Mouse (Mus musculus): Measurements from ENCODE around the gene Ypel2. TPM values are rescaled to one million over a fixed set of nuclear protein-coding genes. Genes with fewer than 3 reads are reported as not detected.

Gene Ypel2
- polyA plus RNA-seq, 1 experiment from 2014 or later, result 7.1 TPM

GRCm38 (mm10) chr11:87001217-87001616 is 7.7 kb upstream of the Ypel2 start:
- Histone ChIP-seq H3K4me3 (replicated peaks; ENCODE audit: low read length) (no peak overlapping the region), H3K9me3 (ENCODE audit: control insufficient read depth, low read length) (no peaks in the 10 kb centered on the region), H3K27me3 (replicated peaks; ENCODE audit: control insufficient read depth, insufficient read depth, low read length) (no peaks in the 10 kb centered on the region), H3K9ac (replicated peaks; ENCODE audit: low read depth, low read length) (no peak overlapping the region), H3K4me2 (ENCODE audit: low read length) (no peak overlapping the region), H3K36me3 (ENCODE audit: control insufficient read depth, insufficient read depth) (no peaks in the 10 kb centered on the region), H3K27ac (ENCODE audit: low read length) (no peak overlapping the region), H3K4me1 (replicated peaks; ENCODE audit: control insufficient read depth, insufficient read depth, low read length) (no peaks in the 10 kb centered on the region)
- ATAC-seq, result no peak
- 87% methylated on average over 8 of the region's 8 CpGs for WGBS

GRCm38 (mm10) chr11:86996266-86996665 is 2.8 kb upstream of the Ypel2 start:
- Histone ChIP-seq H3K4me1 (replicated peaks; ENCODE audit: control insufficient read depth, insufficient read depth, low read length) (peaks cover 27% of the 10 kb centered on the region), H3K9me3 (ENCODE audit: control insufficient read depth, low read length) (no peaks in the 10 kb centered on the region), H3K27ac (ENCODE audit: low read length) (no peak overlapping the region; the same call in 1 of the 2 replicates), H3K36me3 (ENCODE audit: control insufficient read depth, insufficient read depth) (no peaks in the 10 kb centered on the region), H3K4me2 (ENCODE audit: low read length) (no peak overlapping the region), H3K9ac (replicated peaks; ENCODE audit: low read depth, low read length) (no peak overlapping the region), H3K27me3 (replicated peaks; ENCODE audit: control insufficient read depth, insufficient read depth, low read length) (no peaks in the 10 kb centered on the region), H3K4me3 (replicated peaks; ENCODE audit: low read length) (no peak overlapping the region)
- WGBS, result 31% methylated on average over 2 of the region's 2 CpGs
- ATAC-seq, result no peak

GRCm38 (mm10) chr11:86995625-86996221 is 2.2 kb upstream of the Ypel2 start:
- Histone ChIP-seq H3K9ac (replicated peaks; ENCODE audit: low read depth, low read length) (0 out of 2 replicates have a peak overlapping the region, but pooled peaks have one; percentile 3), H3K27me3 (replicated peaks; ENCODE audit: control insufficient read depth, insufficient read depth, low read length) (no peaks in the 10 kb centered on the region), H3K4me1 (replicated peaks; ENCODE audit: control insufficient read depth, insufficient read depth, low read length) (peaks cover 30% of the 10 kb centered on the region), H3K27ac (ENCODE audit: low read length) (peak overlapping the region; percentile 56), H3K36me3 (ENCODE audit: control insufficient read depth, insufficient read depth) (no peaks in the 10 kb centered on the region), H3K4me3 (replicated peaks; ENCODE audit: low read length) (no peak overlapping the region), H3K9me3 (ENCODE audit: control insufficient read depth, low read length) (no peaks in the 10 kb centered on the region), H3K4me2 (ENCODE audit: low read length) (no peak overlapping the region)
- WGBS, result 24% methylated on average over 6 of the region's 6 CpGs
- ATAC-seq, result no peak

GRCm38 (mm10) chr11:86994791-86995624 is 1.5 kb upstream of the Ypel2 start:
- no peak overlapping the region for H3K9ac ChIP-seq (replicated peaks; ENCODE audit: low read depth, low read length)
- H3K4me1 ChIP-seq (replicated peaks; ENCODE audit: control insufficient read depth, insufficient read depth, low read length), result peaks cover 37% of the 10 kb centered on the region
- H3K36me3 ChIP-seq (ENCODE audit: control insufficient read depth, insufficient read depth), result no peaks in the 10 kb centered on the region
- no peaks in the 10 kb centered on the region for H3K9me3 ChIP-seq (ENCODE audit: control insufficient read depth, low read length)
- H3K4me3 ChIP-seq (replicated peaks; ENCODE audit: low read length), result no peak overlapping the region
- 53% methylated on average over 10 of the region's 10 CpGs for WGBS
- H3K4me2 ChIP-seq (ENCODE audit: low read length), result no peak overlapping the region
- no peak for ATAC-seq
- H3K27me3 ChIP-seq (replicated peaks; ENCODE audit: control insufficient read depth, insufficient read depth, low read length), result no peaks in the 10 kb centered on the region
- H3K27ac ChIP-seq (ENCODE audit: low read length), result no peak overlapping the region

GRCm38 (mm10) chr11:86994330-86994729 is 823 bp upstream of the Ypel2 start:
- H3K9me3 ChIP-seq (ENCODE audit: control insufficient read depth, low read length), result no peaks in the 10 kb centered on the region
- no peak for ATAC-seq

GRCm38 (mm10) chr11:86992461-86992988 is 982 bp downstream of the Ypel2 start:
- H3K27me3 ChIP-seq (replicated peaks; ENCODE audit: control insufficient read depth, insufficient read depth, low read length), result no peaks in the 10 kb centered on the region
- H3K36me3 ChIP-seq (ENCODE audit: control insufficient read depth, insufficient read depth), result no peaks in the 10 kb centered on the region
- H3K4me2 ChIP-seq (ENCODE audit: low read length), result peak overlapping the region; percentile 88
- no peaks in the 10 kb centered on the region for H3K9me3 ChIP-seq (ENCODE audit: control insufficient read depth, low read length)
- peak overlapping the region; percentile 89 for H3K9ac ChIP-seq (replicated peaks; ENCODE audit: low read depth, low read length)
- 1% methylated on average over 13 of the region's 13 CpGs for WGBS
- H3K4me1 ChIP-seq (replicated peaks; ENCODE audit: control insufficient read depth, insufficient read depth, low read length), result peaks cover 45% of the 10 kb centered on the region
- ATAC-seq, result no peak
- peak overlapping the region; percentile 99 for H3K4me3 ChIP-seq (replicated peaks; ENCODE audit: low read length)
- peak overlapping the region; percentile 94 for H3K27ac ChIP-seq (ENCODE audit: low read length)

More at GRCm38 (mm10) chr11:86994330-86994729, 823 bp upstream of the Ypel2 start:
- no peaks in the 10 kb centered on the region for H3K36me3 ChIP-seq (ENCODE audit: control insufficient read depth, insufficient read depth)
- peak overlapping the region; percentile 88 for H3K4me2 ChIP-seq (ENCODE audit: low read length)
- H3K4me3 ChIP-seq (replicated peaks; ENCODE audit: low read length), result peak overlapping the region; percentile 99
- WGBS, result 26% methylated on average over 6 of the region's 6 CpGs
- no peaks in the 10 kb centered on the region for H3K27me3 ChIP-seq (replicated peaks; ENCODE audit: control insufficient read depth, insufficient read depth, low read length)
- H3K4me1 ChIP-seq (replicated peaks; ENCODE audit: control insufficient read depth, insufficient read depth, low read length), result peaks cover 43% of the 10 kb centered on the region
- no peak overlapping the region; the same call in 1 of the 2 replicates for H3K27ac ChIP-seq (ENCODE audit: low read length)
- no peak overlapping the region for H3K9ac ChIP-seq (replicated peaks; ENCODE audit: low read depth, low read length)

GRCm38 (mm10) chr11:86991241-86991640 is 2.3 kb downstream of the Ypel2 start:
- WGBS, result 86% methylated on average over 4 of the region's 4 CpGs
- no peak overlapping the region for H3K9ac ChIP-seq (replicated peaks; ENCODE audit: low read depth, low read length)
- H3K27me3 ChIP-seq (replicated peaks; ENCODE audit: control insufficient read depth, insufficient read depth, low read length), result no peaks in the 10 kb centered on the region
- no peaks in the 10 kb centered on the region for H3K9me3 ChIP-seq (ENCODE audit: control insufficient read depth, low read length)
- H3K4me1 ChIP-seq (replicated peaks; ENCODE audit: control insufficient read depth, insufficient read depth, low read length), result peaks cover 45% of the 10 kb centered on the region
- H3K4me2 ChIP-seq (ENCODE audit: low read length), result peak overlapping the region; percentile 88; the same call in 1 of the 2 replicates
- ATAC-seq, result no peak
- no peak overlapping the region for H3K4me3 ChIP-seq (replicated peaks; ENCODE audit: low read length)
- H3K27ac ChIP-seq (ENCODE audit: low read length), result no peak overlapping the region
- no peaks in the 10 kb centered on the region for H3K36me3 ChIP-seq (ENCODE audit: control insufficient read depth, insufficient read depth)

- Histone ChIP-seq H3K9ac (replicated peaks; ENCODE audit: low read depth, low read length) (peak overlapping the region; percentile 7), H3K9me3 (ENCODE audit: control insufficient read depth, low read length) (no peaks in the 10 kb centered on the region), H3K4me2 (ENCODE audit: low read length) (peak overlapping the region; percentile 31), H3K27ac (ENCODE audit: low read length) (no peak overlapping the region), H3K4me3 (replicated peaks; ENCODE audit: low read length) (no peak overlapping the region), H3K36me3 (ENCODE audit: control insufficient read depth, insufficient read depth) (no peaks in the 10 kb centered on the region), H3K27me3 (replicated peaks; ENCODE audit: control insufficient read depth, insufficient read depth, low read length) (no peaks in the 10 kb centered on the region), H3K4me1 (replicated peaks; ENCODE audit: control insufficient read depth, insufficient read depth, low read length) (peaks cover 39% of the 10 kb centered on the region)
- ATAC-seq, result no peak
- 14% methylated on average over 3 of the region's 3 CpGs for WGBS
Observed at GRCm38 (mm10) chr11:86990309-86990708, 3.2 kb downstream of the Ypel2 start.

- Histone ChIP-seq H3K4me2 (ENCODE audit: low read length) (no peak overlapping the region), H3K4me3 (replicated peaks; ENCODE audit: low read length) (no peak overlapping the region), H3K27ac (ENCODE audit: low read length) (no peak overlapping the region), H3K4me1 (replicated peaks; ENCODE audit: control insufficient read depth, insufficient read depth, low read length) (peaks cover 7% of the 10 kb centered on the region), H3K9me3 (ENCODE audit: control insufficient read depth, low read length) (no peaks in the 10 kb centered on the region), H3K9ac (replicated peaks; ENCODE audit: low read depth, low read length) (no peak overlapping the region), H3K27me3 (replicated peaks; ENCODE audit: control insufficient read depth, insufficient read depth, low read length) (no peaks in the 10 kb centered on the region), H3K36me3 (ENCODE audit: control insufficient read depth, insufficient read depth) (no peaks in the 10 kb centered on the region)
- ATAC-seq, result no peak
- 80% methylated on average over 3 of the region's 3 CpGs for WGBS
Observed at GRCm38 (mm10) chr11:86984990-86985389, 8.5 kb downstream of the Ypel2 start.
